Mouse (Mus musculus): Measurements from ENCODE around the gene Tcl1b4. TPM values are rescaled to one million over a fixed set of nuclear protein-coding genes. Genes with fewer than 3 reads are reported as not detected.
A peak's percentile ranks its signal among the peaks of the same experiment; 100 is the strongest.

The Tcl1b4 gene
- polyA plus RNA-seq, 1 experiment from 2014 or later: not detected

- no peak overlapping the region for H3K4me2 ChIP-seq (ENCODE audit: low read length)
- H3K36me3 ChIP-seq (ENCODE audit: control insufficient read depth, insufficient read depth, low read length): no peaks in the 10 kb centered on the region
- no peaks in the 10 kb centered on the region for H3K27me3 ChIP-seq (replicated peaks; ENCODE audit: control insufficient read depth, insufficient read depth, low read length)
- ATAC-seq (replicated peaks; ENCODE audit: low FRiP score, low TSS enrichment, low read depth) (no peak), DNase-seq (ENCODE audit: low spot score) (no peak)
- H3K27ac ChIP-seq (ENCODE audit: low read depth): no peak overlapping the region
- H3K4me1 ChIP-seq (replicated peaks; ENCODE audit: control insufficient read depth, insufficient read depth, low read length): no peaks in the 10 kb centered on the region
- H3K9me3 ChIP-seq (ENCODE audit: control insufficient read depth, low read length): no peaks in the 10 kb centered on the region
- H3K9ac ChIP-seq (ENCODE audit: low read length): no peak overlapping the region
- WGBS: 58% methylated on average over 16 of the region's 16 CpGs
- no peak overlapping the region for H3K4me3 ChIP-seq (ENCODE audit: low read depth, low read length)
Measured at GRCm38 (mm10) chr12:105224621-105225320, 23.0 kb downstream of the Tcl1b4 start.

GRCm38 (mm10) chr12:105234362-105234761 is 32.6 kb downstream of the Tcl1b4 start:
- no peak overlapping the region for H3K4me2 ChIP-seq (ENCODE audit: low read length)
- 57% methylated on average over 11 of the region's 11 CpGs for WGBS
- ATAC-seq (replicated peaks; ENCODE audit: low FRiP score, low TSS enrichment, low read depth) (no peak), DNase-seq (ENCODE audit: low spot score) (no peak)
- H3K27me3 ChIP-seq (replicated peaks; ENCODE audit: control insufficient read depth, insufficient read depth, low read length): no peaks in the 10 kb centered on the region
- no peak overlapping the region for H3K9ac ChIP-seq (ENCODE audit: low read length)
- no peaks in the 10 kb centered on the region for H3K9me3 ChIP-seq (ENCODE audit: control insufficient read depth, low read length)
- no peaks in the 10 kb centered on the region for H3K36me3 ChIP-seq (ENCODE audit: control insufficient read depth, insufficient read depth, low read length)
- H3K4me1 ChIP-seq (replicated peaks; ENCODE audit: control insufficient read depth, insufficient read depth, low read length): no peaks in the 10 kb centered on the region
- H3K27ac ChIP-seq (ENCODE audit: low read depth): no peak overlapping the region
- no peak overlapping the region for H3K4me3 ChIP-seq (ENCODE audit: low read depth, low read length)

- H3K4me3 ChIP-seq (ENCODE audit: low read depth, low read length): no peak overlapping the region
- H3K27me3 ChIP-seq (replicated peaks; ENCODE audit: control insufficient read depth, insufficient read depth, low read length): no peaks in the 10 kb centered on the region
- H3K9me3 ChIP-seq (ENCODE audit: control insufficient read depth, low read length): no peaks in the 10 kb centered on the region
- no peak overlapping the region for H3K27ac ChIP-seq (ENCODE audit: low read depth)
- no peaks in the 10 kb centered on the region for H3K4me1 ChIP-seq (replicated peaks; ENCODE audit: control insufficient read depth, insufficient read depth, low read length)
- ATAC-seq (replicated peaks; ENCODE audit: low FRiP score, low TSS enrichment, low read depth) (no peak), DNase-seq (ENCODE audit: low spot score) (no peak)
- H3K9ac ChIP-seq (ENCODE audit: low read length): no peak overlapping the region
- 80% methylated on average over 3 of the region's 3 CpGs for WGBS
- H3K36me3 ChIP-seq (ENCODE audit: control insufficient read depth, insufficient read depth, low read length): no peaks in the 10 kb centered on the region
- H3K4me2 ChIP-seq (ENCODE audit: low read length): no peak overlapping the region
Measured at GRCm38 (mm10) chr12:105235091-105235490, 33.3 kb downstream of the Tcl1b4 start.

- WGBS: 87% methylated on average over 9 of the region's 9 CpGs
- no peak overlapping the region for H3K27ac ChIP-seq (ENCODE audit: low read depth)
- no peak for DNase-seq (ENCODE audit: low spot score)
- no peak overlapping the region for H3K9ac ChIP-seq (ENCODE audit: low read length)
- H3K4me2 ChIP-seq (ENCODE audit: low read length): no peak overlapping the region
- no peaks in the 10 kb centered on the region for H3K27me3 ChIP-seq (replicated peaks; ENCODE audit: control insufficient read depth, insufficient read depth, low read length)
- no peaks in the 10 kb centered on the region for H3K9me3 ChIP-seq (ENCODE audit: control insufficient read depth, low read length)
- no peaks in the 10 kb centered on the region for H3K36me3 ChIP-seq (ENCODE audit: control insufficient read depth, insufficient read depth, low read length)
- H3K4me1 ChIP-seq (replicated peaks; ENCODE audit: control insufficient read depth, insufficient read depth, low read length): no peaks in the 10 kb centered on the region
- no peak overlapping the region for H3K4me3 ChIP-seq (ENCODE audit: low read depth, low read length)
- no peak for ATAC-seq (replicated peaks; ENCODE audit: low FRiP score, low TSS enrichment, low read depth)
Measured at GRCm38 (mm10) chr12:105239060-105239459, 37.3 kb downstream of the Tcl1b4 start.

GRCm38 (mm10) chr12:105248763-105249233 is 47.0 kb downstream of the Tcl1b4 start:
- DNase-seq (ENCODE audit: low spot score): peak; percentile 61
- Histone ChIP-seq H3K9me3 (ENCODE audit: control insufficient read depth, low read length) (no peaks in the 10 kb centered on the region), H3K27ac (ENCODE audit: low read depth) (no peak overlapping the region), H3K4me1 (replicated peaks; ENCODE audit: control insufficient read depth, insufficient read depth, low read length) (peaks cover 12% of the 10 kb centered on the region), H3K9ac (ENCODE audit: low read length) (no peak overlapping the region), H3K4me2 (ENCODE audit: low read length) (peak overlapping the region; percentile 45), H3K4me3 (ENCODE audit: low read depth, low read length) (no peak overlapping the region; the same call in 1 of the 2 replicates), H3K27me3 (replicated peaks; ENCODE audit: control insufficient read depth, insufficient read depth, low read length) (no peaks in the 10 kb centered on the region), H3K36me3 (ENCODE audit: control insufficient read depth, insufficient read depth, low read length) (no peaks in the 10 kb centered on the region)
- peak; percentile 81 for ATAC-seq (replicated peaks; ENCODE audit: low FRiP score, low TSS enrichment, low read depth)
- 2% methylated on average over 9 of the region's 9 CpGs for WGBS

- Histone ChIP-seq H3K4me1 (replicated peaks; ENCODE audit: control insufficient read depth, insufficient read depth, low read length) (peaks cover 3% of the 10 kb centered on the region), H3K9me3 (ENCODE audit: control insufficient read depth, low read length) (no peaks in the 10 kb centered on the region), H3K27ac (ENCODE audit: low read depth) (no peak overlapping the region), H3K4me2 (ENCODE audit: low read length) (no peak overlapping the region), H3K4me3 (ENCODE audit: low read depth, low read length) (no peak overlapping the region), H3K36me3 (ENCODE audit: control insufficient read depth, insufficient read depth, low read length) (no peaks in the 10 kb centered on the region), H3K27me3 (replicated peaks; ENCODE audit: control insufficient read depth, insufficient read depth, low read length) (no peaks in the 10 kb centered on the region), H3K9ac (ENCODE audit: low read length) (no peak overlapping the region)
- WGBS: 92% methylated on average over 3 of the region's 3 CpGs
- DNase-seq (ENCODE audit: low spot score): no peak
- no peak for ATAC-seq (replicated peaks; ENCODE audit: low FRiP score, low TSS enrichment, low read depth)
Measured at GRCm38 (mm10) chr12:105253796-105254195, 52.0 kb downstream of the Tcl1b4 start.

Other genes starting within 250 kb of the Tcl1b4 start
- gene Syne3, start 192.1 kb upstream of the Tcl1b4 start, polyA plus RNA-seq (2014; fragmentation: Nextera tagmentation; extraction: Ambion mirVana): 0.08 and 0.31 TPM in 2 replicates
- 190 and 193 TPM in 2 replicates for gene Glrx5, start 169.3 kb upstream of the Tcl1b4 start, polyA plus RNA-seq (2014; fragmentation: Nextera tagmentation; extraction: Ambion mirVana)
- not detected in 2 replicates for gene Tcl1b2, start 55.9 kb upstream of the Tcl1b4 start, polyA plus RNA-seq (2014; fragmentation: Nextera tagmentation; extraction: Ambion mirVana)
- gene Tcl1b1, start 42.3 kb upstream of the Tcl1b4 start, polyA plus RNA-seq (2014; fragmentation: Nextera tagmentation; extraction: Ambion mirVana): not detected in 2 replicates
- gene Tcl1b5, start 25.6 kb upstream of the Tcl1b4 start, polyA plus RNA-seq (2014; fragmentation: Nextera tagmentation; extraction: Ambion mirVana): not detected in 2 replicates
- gene Tcl1b3, start 10.9 kb upstream of the Tcl1b4 start, polyA plus RNA-seq (2014; fragmentation: Nextera tagmentation; extraction: Ambion mirVana): not detected in 2 replicates
- not detected in 2 replicates for gene Tcl1, start 20.8 kb downstream of the Tcl1b4 start, polyA plus RNA-seq (2014; fragmentation: Nextera tagmentation; extraction: Ambion mirVana)
- gene Tunar, start 131.9 kb downstream of the Tcl1b4 start, polyA plus RNA-seq (2014; fragmentation: Nextera tagmentation; extraction: Ambion mirVana): 0.18 and 0.26 TPM in 2 replicates